Mouse (Mus musculus) forebrain, embryonic 14.5 days (tissue): Measurements from ENCODE around the gene Man1a. TPM values are rescaled to one million over a fixed set of nuclear protein-coding genes. Genes with fewer than 3 reads are reported as not detected.

Experiments used
- ATAC-seq: fragments of 200-750 bp; cut with Nextera tagmentation; 2 replicates; pipeline ENCODE4 v1.8.0; 2017; ENCODE audit warnings: mild to moderate bottlenecking, moderate library complexity
- DNase-seq: peaks from one replicate; pipeline ENCODE4 v3.0.0-alpha.2; 2015; ENCODE audit warnings: low spot score
- H3K27ac ChIP-seq: fragments of 300-500 bp; sonication (generic); 2 replicates; pipeline ENCODE4 v1.5.1; 2014; ENCODE audit warnings: low read depth, mild to moderate bottlenecking, control low read depth, low read length, moderate library complexity
- H3K27me3 ChIP-seq: fragments of 300-500 bp; sonication (generic); replicated peaks from 2 replicates; pipeline ENCODE4 v1.6.1; 2014; ENCODE audit warnings: low read length, control low read depth, mixed read lengths; ENCODE audit not compliant: control insufficient read depth, insufficient read depth
- H3K36me3 ChIP-seq: fragments of 300-500 bp; sonication (generic); 2 replicates; pipeline ENCODE4 v1.6.1; 2014; ENCODE audit warnings: low read length, control low read depth; ENCODE audit not compliant: control insufficient read depth, insufficient read depth
- H3K4me1 ChIP-seq: fragments of 300-500 bp; sonication (generic); 2 replicates; pipeline ENCODE4 v1.6.1; 2014; ENCODE audit warnings: antibody characterized with exemption, low read length, control low read depth; ENCODE audit not compliant: control insufficient read depth, insufficient read depth
- H3K4me2 ChIP-seq: fragments of 300-500 bp; sonication (generic); 2 replicates; pipeline ENCODE4 v1.6.1; 2014; ENCODE audit warnings: mild to moderate bottlenecking, control low read depth, low read length
- H3K4me3 ChIP-seq: fragments of 300-500 bp; sonication (generic); 2 replicates; pipeline ENCODE4 v1.5.1; 2014; ENCODE audit warnings: low read depth, low read length, control low read depth
- H3K9ac ChIP-seq: fragments of 300-500 bp; sonication (generic); 2 replicates; pipeline ENCODE4 v1.6.1; 2014; ENCODE audit warnings: mild to moderate bottlenecking, low read length, control low read depth, moderate library complexity
- H3K9me3 ChIP-seq: fragments of 300-500 bp; sonication (generic); replicated peaks from 2 replicates; pipeline ENCODE4 v1.6.1; 2016; ENCODE audit warnings: low read length, control low read depth, mixed read lengths; ENCODE audit not compliant: control insufficient read depth
- WGBS: fragments of 180-500 bp; shearing (Covaris S2); extraction: QIAGEN DNeasy Blood & Tissue Kit; methylation state at CpG from one replicate; pipeline ENCODE4 v1.1.7; 2014; 5-methylcytosine and 5-hydroxymethylcytosine counted together
- polyA plus RNA-seq: library from polyadenylated mRNA; unstranded; fragments of >200 nt; fragmentation: Nextera tagmentation; extraction: Ambion mirVana; gene quantifications from 2 replicates; pipeline ENCODE4 v1.2.1, GENCODE M21; 2014

The Man1a gene
- polyA plus RNA-seq, 1 experiment from 2014 or later: 2.0 TPM

- H3K4me1 ChIP-seq: no peaks in the 10 kb centered on the region
- no peaks in the 10 kb centered on the region for H3K27me3 ChIP-seq
- no peak overlapping the region for H3K27ac ChIP-seq
- no peak overlapping the region for H3K4me3 ChIP-seq
- DNase-seq: no peak
- 74% methylated on average over 4 of the region's 4 CpGs for WGBS
- H3K36me3 ChIP-seq: no peaks in the 10 kb centered on the region
- H3K9ac ChIP-seq: no peak overlapping the region
- no peak overlapping the region for H3K4me2 ChIP-seq
- no peak for ATAC-seq
- H3K9me3 ChIP-seq: no peaks in the 10 kb centered on the region
Measured at GRCm38 (mm10) chr10:53929722-53930500, 146.5 kb downstream of the Man1a start.

GRCm38 (mm10) chr10:53927904-53928303 lies 148.5 kb downstream of the Man1a start:
- Histone ChIP-seq H3K9me3 (no peaks in the 10 kb centered on the region), H3K4me3 (no peak overlapping the region), H3K36me3 (no peaks in the 10 kb centered on the region), H3K27ac (no peak overlapping the region), H3K4me1 (no peaks in the 10 kb centered on the region), H3K9ac (no peak overlapping the region), H3K27me3 (no peaks in the 10 kb centered on the region), H3K4me2 (no peak overlapping the region)
- ATAC-seq (no peak), DNase-seq (no peak)
- WGBS: 96% methylated on average over 5 of the region's 5 CpGs

GRCm38 (mm10) chr10:53925456-53925855 lies 151.0 kb downstream of the Man1a start:
- no peaks in the 10 kb centered on the region for H3K9me3 ChIP-seq
- no peaks in the 10 kb centered on the region for H3K27me3 ChIP-seq
- H3K4me2 ChIP-seq: no peak overlapping the region
- ATAC-seq (peak; percentile 72), DNase-seq (peak; percentile 72)
- H3K4me1 ChIP-seq: no peaks in the 10 kb centered on the region
- no peak overlapping the region for H3K4me3 ChIP-seq
- H3K9ac ChIP-seq: no peak overlapping the region
- H3K36me3 ChIP-seq: no peaks in the 10 kb centered on the region
- no peak overlapping the region for H3K27ac ChIP-seq
- WGBS: 76% methylated on average over 6 of the region's 6 CpGs

- Histone ChIP-seq H3K27ac (no peak overlapping the region), H3K4me3 (no peak overlapping the region), H3K9ac (no peak overlapping the region), H3K4me1 (no peaks in the 10 kb centered on the region), H3K9me3 (no peaks in the 10 kb centered on the region), H3K27me3 (no peaks in the 10 kb centered on the region), H3K36me3 (no peaks in the 10 kb centered on the region), H3K4me2 (no peak overlapping the region)
- 82% methylated on average over 3 of the region's 3 CpGs for WGBS
- DNase-seq: no peak
- no peak for ATAC-seq
Measured at GRCm38 (mm10) chr10:53922236-53922635, 154.2 kb downstream of the Man1a start.

- no peak overlapping the region for H3K4me2 ChIP-seq
- no peak overlapping the region for H3K27ac ChIP-seq
- 88% methylated on average over 3 of the region's 3 CpGs for WGBS
- no peaks in the 10 kb centered on the region for H3K4me1 ChIP-seq
- no peaks in the 10 kb centered on the region for H3K27me3 ChIP-seq
- no peaks in the 10 kb centered on the region for H3K9me3 ChIP-seq
- no peaks in the 10 kb centered on the region for H3K36me3 ChIP-seq
- ATAC-seq (no peak), DNase-seq (no peak)
- H3K4me3 ChIP-seq: no peak overlapping the region
- no peak overlapping the region for H3K9ac ChIP-seq
Measured at GRCm38 (mm10) chr10:53917517-53917916, 158.9 kb downstream of the Man1a start.

GRCm38 (mm10) chr10:53915719-53916118 lies 160.7 kb downstream of the Man1a start:
- Histone ChIP-seq H3K27me3 (no peaks in the 10 kb centered on the region), H3K4me1 (no peaks in the 10 kb centered on the region), H3K27ac (no peak overlapping the region), H3K4me2 (no peak overlapping the region), H3K4me3 (no peak overlapping the region), H3K9me3 (no peaks in the 10 kb centered on the region), H3K9ac (no peak overlapping the region), H3K36me3 (no peaks in the 10 kb centered on the region)
- whole genome bisulfite sequencing: 84% methylated on average over 6 of the region's 6 CpGs
- no peak for ATAC-seq
- no peak for DNase-seq

GRCm38 (mm10) chr10:53914974-53915609 lies 161.3 kb downstream of the Man1a start:
- no peaks in the 10 kb centered on the region for H3K27me3 ChIP-seq
- no peak overlapping the region for H3K4me3 ChIP-seq
- H3K9me3 ChIP-seq: no peaks in the 10 kb centered on the region
- no peaks in the 10 kb centered on the region for H3K4me1 ChIP-seq
- no peak for DNase-seq
- no peak overlapping the region for H3K27ac ChIP-seq
- no peaks in the 10 kb centered on the region for H3K36me3 ChIP-seq
- WGBS: 87% methylated on average over 8 of the region's 8 CpGs
- no peak for ATAC-seq
- no peak overlapping the region for H3K4me2 ChIP-seq
- no peak overlapping the region for H3K9ac ChIP-seq

GRCm38 (mm10) chr10:53913546-53914312 lies 162.7 kb downstream of the Man1a start:
- Histone ChIP-seq H3K36me3 (no peaks in the 10 kb centered on the region), H3K4me2 (no peak overlapping the region), H3K27me3 (no peaks in the 10 kb centered on the region), H3K9me3 (no peaks in the 10 kb centered on the region), H3K4me3 (no peak overlapping the region), H3K27ac (no peak overlapping the region), H3K4me1 (no peaks in the 10 kb centered on the region), H3K9ac (no peak overlapping the region)
- ATAC-seq (no peak), DNase-seq (no peak)
- 81% methylated on average over 4 of the region's 4 CpGs for WGBS

GRCm38 (mm10) chr10:53889512-53889911 lies 186.9 kb downstream of the Man1a start:
- Histone ChIP-seq H3K36me3 (no peaks in the 10 kb centered on the region), H3K4me2 (no peak overlapping the region), H3K27ac (no peak overlapping the region), H3K9me3 (no peaks in the 10 kb centered on the region), H3K9ac (no peak overlapping the region), H3K4me1 (no peaks in the 10 kb centered on the region), H3K4me3 (no peak overlapping the region), H3K27me3 (no peaks in the 10 kb centered on the region)
- DNase-seq (no peak), ATAC-seq (no peak)
- WGBS: 88% methylated on average over 4 of the region's 4 CpGs
